Mouse (Mus musculus): ENCODE data around the gene Mpv17l2.

DNA sequence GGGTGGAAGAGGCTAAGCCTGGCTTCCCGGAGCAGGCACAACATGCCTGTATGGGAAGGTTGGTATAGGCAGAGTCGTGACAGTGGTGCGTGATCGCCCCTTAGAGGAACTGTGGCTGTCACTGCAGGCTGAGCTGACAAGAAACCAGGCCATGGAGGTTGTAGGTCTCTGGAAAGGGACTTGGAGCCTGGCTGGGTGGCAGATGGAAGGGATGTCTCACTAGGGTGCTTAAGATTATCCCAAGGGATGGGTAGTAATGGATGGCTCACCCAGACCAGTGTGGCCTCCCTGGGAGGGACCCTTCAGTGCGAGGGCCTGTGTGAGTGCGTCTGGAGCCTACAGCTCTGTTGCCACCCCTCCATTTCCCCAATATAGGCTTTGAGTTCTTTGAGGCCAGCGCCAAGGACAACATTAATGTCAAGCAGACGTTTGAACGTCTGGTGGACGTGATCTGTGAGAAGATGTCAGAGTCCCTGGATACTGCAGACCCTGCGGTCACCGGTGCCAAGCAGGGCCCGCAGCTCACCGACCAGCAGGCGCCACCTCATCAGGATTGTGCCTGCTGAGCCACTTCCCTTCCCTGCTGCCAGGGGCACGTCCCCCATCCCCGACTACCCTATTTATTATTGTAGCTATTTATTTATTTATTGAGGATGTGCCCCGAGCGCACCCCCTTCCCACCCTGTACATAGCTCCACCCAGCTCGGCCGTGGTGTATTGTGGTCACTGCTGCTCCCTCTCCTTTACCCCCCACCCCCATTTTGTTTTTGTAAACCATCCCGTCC is 3.0 kb downstream of the Mpv17l2 start:
- TF ChIP-seq POLR2A (IDR thresholded peaks at IDR 0.05; ENCODE audit: borderline replicate concordance, low read depth, low read length): no peak
- no peak for TF ChIP-seq CTCF (IDR thresholded peaks at IDR 0.05; ENCODE audit: low read depth, low read length)
